Comparison of ENCODE assay signal across 17 mouse cellular contexts in genomic region chr16:21497627-21498026, GRCm38 (mm10).
DNase-seq lines count a peak whose midpoint lies in the region; ATAC-seq and TF ChIP-seq lines count a peak whose summit lies in the region.
"Had no signal": no experiment of that assay in that cellular context is flagged by ENCODE, and none has a peak within 500 bp of the region (broad histone marks: within the 10 kb centered on the region; RNA-seq: fewer than 3 reads in every experiment).

No protein-coding gene starts in this region.

- no peak overlapping the region for H3K27ac ChIP-seq in forebrain, postnatal 0 days (ENCODE audit: low read depth, low read length)
- no peak overlapping the region for H3K27ac ChIP-seq in forebrain, embryonic 13.5 days
- H3K27ac ChIP-seq in hindbrain, postnatal 0 days = no peak overlapping the region
- no peak overlapping the region for H3K27ac ChIP-seq in hindbrain, embryonic 14.5 days
- no peak overlapping the region for H3K27ac ChIP-seq in lung, postnatal 0 days (ENCODE audit: low read length)
- H3K27ac ChIP-seq: kidney, embryonic 15.5 days had no signal

- no peak overlapping the region for H3K4me3 ChIP-seq in forebrain, postnatal 0 days (ENCODE audit: low read depth, low read length)
- no peak overlapping the region for H3K4me3 ChIP-seq in forebrain, embryonic 13.5 days
- H3K4me3 ChIP-seq in hindbrain, postnatal 0 days (ENCODE audit: low read length) = no peak overlapping the region
- no peak overlapping the region for H3K4me3 ChIP-seq in hindbrain, embryonic 14.5 days (replicated peaks; ENCODE audit: low read length)
- H3K4me3 ChIP-seq in lung, postnatal 0 days (ENCODE audit: low read depth, low read length) = no peak overlapping the region
- H3K4me3 ChIP-seq in lung, adult 2 months (replicated peaks; ENCODE audit: extremely low read depth, low read depth, low read length) = no peak overlapping the region
- H3K4me3 ChIP-seq: kidney, embryonic 15.5 days had no signal

- TF ChIP-seq POLR2A in lung, adult 2 months (IDR thresholded peaks at IDR 0.05; ENCODE audit: borderline replicate concordance, extremely low read depth, low read depth, low read length) = no peak

- ATAC-seq in forebrain, postnatal 0 days = no peak
- ATAC-seq in forebrain, embryonic 13.5 days = no peak
- ATAC-seq in hindbrain, postnatal 0 days = no peak
- ATAC-seq in hindbrain, embryonic 14.5 days (ENCODE audit: low FRiP score) = no peak
- ATAC-seq in lung, postnatal 0 days = peak; percentile 64
- ATAC-seq: activated CD4-positive, CD25-positive, alpha-beta regulatory T cell, adult 4 months; forebrain, embryonic 16.5 days had no signal

- 0 out of 2 replicates have a peak, but pooled peaks have one; percentile 15 for TF ChIP-seq CTCF in forebrain, postnatal 0 days (IDR thresholded peaks at IDR 0.05; ENCODE audit: low read depth)
- peak; percentile 33 for TF ChIP-seq CTCF in hindbrain, postnatal 0 days (IDR thresholded peaks at IDR 0.05; ENCODE audit: low read depth)
- peak; percentile 29; the same call in 1 of the 2 replicates for TF ChIP-seq CTCF in lung, postnatal 0 days (IDR thresholded peaks at IDR 0.05)
- TF ChIP-seq CTCF in lung, adult 2 months (IDR thresholded peaks at IDR 0.05; ENCODE audit: insufficient read depth, low read length) = no peak

- no peak for TF ChIP-seq EP300 in lung, postnatal 0 days (IDR thresholded peaks at IDR 0.05)

- no peaks in the 10 kb centered on the region for H3K4me1 ChIP-seq in forebrain, postnatal 0 days (ENCODE audit: insufficient read depth)
- 0 out of 2 replicates have a peak, but pooled peaks cover 5% of the 10 kb centered on the region for H3K4me1 ChIP-seq in forebrain, embryonic 13.5 days
- no peaks in the 10 kb centered on the region; the same call in 1 of the 2 replicates for H3K4me1 ChIP-seq in hindbrain, postnatal 0 days (ENCODE audit: insufficient read depth, low read length)
- H3K4me1 ChIP-seq in hindbrain, embryonic 14.5 days (replicated peaks; ENCODE audit: control insufficient read depth, insufficient read depth, low read length) = peaks cover 5% of the 10 kb centered on the region
- no peaks in the 10 kb centered on the region for H3K4me1 ChIP-seq in lung, postnatal 0 days (ENCODE audit: insufficient read depth, low read depth, low read length)
- H3K4me1 ChIP-seq in lung, adult 2 months (ENCODE audit: control insufficient read depth, insufficient read depth, low read length) = no peaks in the 10 kb centered on the region; the same call in 1 of the 2 replicates

- H3K9ac ChIP-seq in forebrain, postnatal 0 days = no peak overlapping the region
- H3K9ac ChIP-seq in forebrain, embryonic 13.5 days = no peak overlapping the region
- H3K9ac ChIP-seq in hindbrain, postnatal 0 days (replicated peaks; ENCODE audit: low read length) = no peak overlapping the region
- H3K9ac ChIP-seq in hindbrain, embryonic 14.5 days = no peak overlapping the region
- no peak overlapping the region for H3K9ac ChIP-seq in lung, postnatal 0 days (replicated peaks; ENCODE audit: low read depth)
- H3K9ac ChIP-seq: kidney, embryonic 15.5 days had no signal

- 71% methylated on average over 3 of the region's 3 CpGs for WGBS in forebrain, postnatal 0 days
- WGBS in forebrain, embryonic 13.5 days = 70% methylated on average over 3 of the region's 3 CpGs
- WGBS in hindbrain, postnatal 0 days = 77% methylated on average over 3 of the region's 3 CpGs
- WGBS in hindbrain, embryonic 14.5 days = 78% methylated on average over 3 of the region's 3 CpGs
- WGBS in lung, postnatal 0 days = 60% methylated on average over 3 of the region's 3 CpGs
- WGBS in lung, adult 2 months = 54% methylated on average over 3 of the region's 3 CpGs

- no peak overlapping the region for H3K4me2 ChIP-seq in forebrain, postnatal 0 days (ENCODE audit: low read depth)
- no peak overlapping the region for H3K4me2 ChIP-seq in forebrain, embryonic 13.5 days
- H3K4me2 ChIP-seq in hindbrain, postnatal 0 days (ENCODE audit: low read depth, low read length) = no peak overlapping the region
- H3K4me2 ChIP-seq in hindbrain, embryonic 14.5 days (replicated peaks) = no peak overlapping the region
- no peak overlapping the region for H3K4me2 ChIP-seq in lung, postnatal 0 days (replicated peaks; ENCODE audit: low read depth, low read length)
- H3K4me2 ChIP-seq: kidney, embryonic 15.5 days had no signal

- no peak for DNase-seq in forebrain, postnatal 0 days
- no peak for DNase-seq in hindbrain, postnatal 0 days (ENCODE audit: low spot score)
- DNase-seq in hindbrain, embryonic 14.5 days (ENCODE audit: low spot score) = no peak
- peak; percentile 28 for DNase-seq in lung, postnatal 0 days (ENCODE audit: low spot score)
- DNase-seq in lung, adult 2 months = no peak
- DNase-seq in heart, postnatal 4 days = peak; percentile 36
- DNase-seq in layer of hippocampus, adult 9-11 months = no peak
- DNase-seq: adrenal gland, postnatal 10 days; cerebellum, adult 11 months; cerebellum, postnatal 14 days; liver; right cerebral cortex, postnatal 4 days had no signal

- no peaks in the 10 kb centered on the region for H3K27me3 ChIP-seq in forebrain, postnatal 0 days (ENCODE audit: insufficient read depth, low read length)
- H3K27me3 ChIP-seq in forebrain, embryonic 13.5 days = no peaks in the 10 kb centered on the region
- H3K27me3 ChIP-seq in hindbrain, postnatal 0 days (ENCODE audit: insufficient read depth, low read length) = no peaks in the 10 kb centered on the region
- H3K27me3 ChIP-seq in hindbrain, embryonic 14.5 days (ENCODE audit: control insufficient read depth, insufficient read depth, low read length) = no peaks in the 10 kb centered on the region
- H3K27me3 ChIP-seq in lung, postnatal 0 days (replicated peaks; ENCODE audit: insufficient read depth, low read length) = no peaks in the 10 kb centered on the region
- H3K27me3 ChIP-seq: kidney, embryonic 15.5 days had no signal

- H3K9me3 ChIP-seq in forebrain, postnatal 0 days (ENCODE audit: low read length) = no peaks in the 10 kb centered on the region
- H3K9me3 ChIP-seq in forebrain, embryonic 13.5 days (replicated peaks) = no peaks in the 10 kb centered on the region
- no peaks in the 10 kb centered on the region for H3K9me3 ChIP-seq in hindbrain, postnatal 0 days (ENCODE audit: low read length)
- H3K9me3 ChIP-seq in hindbrain, embryonic 14.5 days (ENCODE audit: control insufficient read depth, low read length) = no peaks in the 10 kb centered on the region
- H3K9me3 ChIP-seq in lung, postnatal 0 days (ENCODE audit: low read length) = no peaks in the 10 kb centered on the region
- H3K9me3 ChIP-seq: G1E; kidney, embryonic 15.5 days had no signal

- peaks cover 12% of the 10 kb centered on the region for H3K36me3 ChIP-seq in forebrain, postnatal 0 days (ENCODE audit: insufficient read depth)
- peaks cover 9% of the 10 kb centered on the region; the same call in 1 of the 2 replicates for H3K36me3 ChIP-seq in forebrain, embryonic 13.5 days (ENCODE audit: poor library complexity, severe bottlenecking)
- peaks cover 9% of the 10 kb centered on the region; the same call in 1 of the 2 replicates for H3K36me3 ChIP-seq in hindbrain, postnatal 0 days (ENCODE audit: insufficient read depth, low read length)
- H3K36me3 ChIP-seq in hindbrain, embryonic 14.5 days (replicated peaks; ENCODE audit: control insufficient read depth, insufficient read depth) = peaks cover 12% of the 10 kb centered on the region
- H3K36me3 ChIP-seq in lung, postnatal 0 days (ENCODE audit: insufficient read depth, low read length) = no peaks in the 10 kb centered on the region

Comparison
In these comparisons a context has a peak if more than half of its experiments do, and no peak if none do; other contexts are left out.
1. DNase-seq: peak in lung, postnatal 0 days (single experiment) and heart, postnatal 4 days (single experiment); none in forebrain, postnatal 0 days (single experiment), hindbrain, postnatal 0 days (single experiment), hindbrain, embryonic 14.5 days (single experiment), lung, adult 2 months (single experiment) and layer of hippocampus, adult 9-11 months (single experiment).